Mouse (Mus musculus): ENCODE measurements at regions not wholly inside any gene's neighbourhood (a gene's known extent, or its start where the extent isn't known, plus 50 kb on each side); places are given as distances from the start of the nearest gene placed in this dataset.
"Not testable (repeated sequence)": the region's sequence is repeated elsewhere in the genome, so short reads cannot be mapped to it uniquely, and the experiment has no call there.

DNA sequence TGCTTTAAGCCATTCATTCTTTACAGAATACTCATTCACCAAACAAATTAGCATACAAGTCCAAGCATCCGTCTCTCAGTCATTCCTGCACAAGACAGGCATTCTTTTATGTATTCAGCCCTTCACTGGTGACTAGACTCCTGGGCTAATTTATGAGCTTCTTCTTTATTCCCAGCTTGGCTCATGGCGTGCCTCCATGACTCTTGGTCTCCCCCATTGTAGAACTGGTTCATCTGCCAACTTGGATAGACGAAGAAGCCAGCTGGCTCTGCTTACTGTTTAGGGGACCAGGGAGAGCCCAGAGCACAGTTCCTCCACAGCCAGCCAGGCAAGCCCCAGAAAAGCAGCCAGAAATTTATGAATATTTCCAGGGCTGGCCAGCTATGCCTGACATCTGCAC, 421.2 kb upstream of the N6amt1 start:
- DNase-seq (ENCODE audit: low read depth, low spot score) = no peak

DNA sequence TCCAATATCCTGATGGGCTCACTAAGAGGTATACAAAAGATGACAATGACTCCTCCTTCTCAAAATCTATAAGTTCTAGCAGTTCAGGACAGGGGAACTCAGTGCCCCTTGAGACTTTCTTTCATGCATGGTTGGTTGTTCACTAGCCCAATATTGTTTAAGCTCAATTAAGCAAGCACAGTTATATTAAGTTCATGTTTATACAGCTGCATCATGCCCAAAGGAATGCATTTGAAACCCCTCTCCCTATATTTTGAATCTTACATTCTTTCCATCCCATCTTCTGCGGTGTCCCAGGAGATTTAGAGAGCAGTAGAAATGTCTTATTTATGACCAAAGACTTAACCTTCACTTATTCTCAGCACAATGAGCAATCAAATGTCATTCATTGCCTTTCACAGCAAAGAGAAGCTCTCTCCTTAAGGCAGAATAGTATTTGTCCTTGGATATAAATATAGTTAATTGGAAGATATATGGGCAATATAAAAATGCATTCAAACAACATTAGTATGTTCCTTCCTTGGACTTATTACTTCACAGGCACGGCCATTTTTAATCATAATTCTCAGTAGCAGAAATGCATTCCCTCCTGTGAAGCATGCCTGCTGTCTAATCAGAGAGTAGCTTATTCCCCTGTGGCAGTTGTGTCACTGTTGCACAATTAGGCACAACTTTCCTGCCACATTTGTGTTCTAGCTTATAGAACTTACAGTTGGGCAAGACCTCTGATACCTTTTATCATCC, 455.8 kb upstream of the N6amt1 start:
- DNase-seq (ENCODE audit: low read depth, low spot score) = no peak

DNA sequence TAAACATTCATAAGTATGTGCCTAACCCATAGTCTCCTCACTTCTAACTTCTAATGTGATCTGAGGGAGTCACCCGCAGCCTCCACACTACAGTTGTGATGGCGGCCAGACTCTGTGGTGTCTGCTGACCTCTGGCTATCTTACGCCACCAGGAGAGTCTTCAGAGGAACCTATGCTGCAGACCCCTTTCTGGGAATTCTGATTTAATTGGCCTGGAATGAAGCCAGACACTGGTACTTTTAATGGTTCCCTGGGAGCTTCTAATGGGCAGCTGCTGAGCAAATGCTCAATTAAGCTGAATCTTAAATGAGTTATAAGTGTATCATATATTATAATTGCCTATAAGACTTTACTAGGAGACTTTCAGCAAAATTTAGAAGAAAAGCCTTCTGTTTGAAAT, 459.0 kb upstream of the N6amt1 start:
- DNase-seq (ENCODE audit: low read depth, low spot score) = no peak

DNA sequence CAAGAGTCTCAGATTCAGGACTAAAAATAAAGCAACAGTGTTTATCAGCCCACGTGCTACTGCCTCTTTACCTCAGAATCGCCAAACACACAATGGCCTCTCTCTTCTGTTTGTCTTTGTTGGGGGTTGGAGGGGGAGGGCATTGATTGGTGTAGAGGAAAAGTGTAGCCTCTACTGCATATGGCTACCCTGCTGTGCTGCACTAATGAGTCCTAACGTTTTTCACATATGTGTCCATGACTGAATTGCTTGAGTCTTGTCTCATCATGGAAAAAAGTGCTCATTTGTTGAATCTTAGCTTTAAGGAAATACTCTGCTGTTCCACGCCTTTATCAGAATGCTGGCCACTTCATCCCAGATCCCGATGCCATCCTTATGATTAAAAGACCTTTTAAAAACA, 459.7 kb upstream of the N6amt1 start:
- DNase-seq (ENCODE audit: low read depth, low spot score) = no peak

DNA sequence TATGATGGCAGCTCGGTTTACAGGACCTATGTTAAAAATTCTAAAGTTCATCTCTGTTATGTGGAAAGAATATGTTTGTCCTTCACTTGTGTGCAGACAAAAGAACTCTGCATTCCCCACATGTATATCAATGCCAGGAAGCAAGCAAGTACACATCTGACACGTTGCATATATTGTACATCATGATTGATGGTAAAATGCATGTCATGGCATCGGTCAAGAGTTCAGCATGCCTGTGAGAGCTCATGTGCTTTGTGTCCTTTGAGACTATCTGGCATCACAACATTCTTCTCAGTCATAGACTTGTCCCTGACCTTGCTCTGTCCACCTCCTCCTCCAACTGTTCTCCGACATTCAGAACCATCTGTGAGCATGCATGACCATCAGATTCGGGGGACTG, 465.6 kb upstream of the N6amt1 start:
- DNase-seq (ENCODE audit: low read depth, low spot score) = no peak

DNA sequence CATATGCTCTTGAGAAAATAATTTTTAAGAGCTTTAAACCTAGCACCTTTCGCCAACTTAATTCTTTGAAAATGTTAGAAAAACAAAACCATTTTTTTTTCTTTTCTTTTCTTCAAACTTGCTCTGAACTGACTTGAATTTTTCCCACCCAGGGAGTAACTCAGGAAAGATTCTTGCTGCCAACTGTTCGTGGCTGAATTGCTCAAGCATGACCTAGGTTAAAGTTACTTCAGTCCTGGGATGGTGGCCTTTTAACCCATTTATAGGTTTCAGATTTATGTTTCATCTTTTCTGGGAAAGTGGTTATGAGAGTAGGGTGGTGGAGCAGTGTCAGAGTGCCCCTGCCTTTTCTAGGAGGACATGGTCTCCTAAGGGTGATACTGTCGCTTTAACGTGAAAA, 466.4 kb upstream of the N6amt1 start:
- no peak for DNase-seq (ENCODE audit: low read depth, low spot score)

DNA sequence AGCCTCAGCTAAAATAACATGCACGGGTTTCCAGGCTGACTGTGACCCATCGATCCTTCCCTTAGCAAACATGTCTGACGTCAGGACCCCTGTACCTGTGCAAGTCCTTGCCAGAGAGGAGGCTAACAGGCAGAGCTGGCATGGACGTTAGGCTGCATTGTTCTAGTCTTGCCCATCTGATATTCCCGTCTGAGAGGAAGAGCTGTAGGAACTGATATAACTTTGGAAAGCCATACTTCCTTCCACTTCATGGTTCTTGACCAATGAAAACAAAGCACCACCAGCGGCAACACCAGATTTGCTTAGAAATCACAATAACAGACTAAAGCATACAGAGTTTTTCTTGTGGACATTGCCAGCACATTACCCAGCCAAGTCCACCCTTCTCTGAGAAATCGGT, 470.1 kb upstream of the N6amt1 start:
- no peak for DNase-seq (ENCODE audit: low read depth, low spot score)

DNA sequence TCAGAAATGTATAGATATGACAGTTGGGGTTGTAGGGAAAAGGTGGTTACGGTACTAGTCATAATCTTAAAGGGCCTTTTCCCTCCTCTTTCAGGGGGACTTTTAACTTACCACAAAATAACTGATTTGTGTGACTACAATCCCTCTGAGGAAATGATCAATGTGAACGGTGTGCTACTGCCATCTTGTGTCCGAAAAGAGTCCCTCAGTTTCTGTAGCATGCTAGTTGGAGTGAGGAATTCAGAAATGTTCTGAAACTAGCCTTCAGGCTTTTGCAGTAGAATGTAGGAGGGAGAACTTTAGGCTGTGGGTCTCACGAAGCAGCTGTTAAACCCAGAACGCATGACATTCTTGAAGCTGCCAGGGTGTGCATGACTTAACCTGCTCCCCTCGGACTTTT, 471.5 kb upstream of the N6amt1 start:
- peak; percentile 22 for DNase-seq (ENCODE audit: low read depth, low spot score)

DNA sequence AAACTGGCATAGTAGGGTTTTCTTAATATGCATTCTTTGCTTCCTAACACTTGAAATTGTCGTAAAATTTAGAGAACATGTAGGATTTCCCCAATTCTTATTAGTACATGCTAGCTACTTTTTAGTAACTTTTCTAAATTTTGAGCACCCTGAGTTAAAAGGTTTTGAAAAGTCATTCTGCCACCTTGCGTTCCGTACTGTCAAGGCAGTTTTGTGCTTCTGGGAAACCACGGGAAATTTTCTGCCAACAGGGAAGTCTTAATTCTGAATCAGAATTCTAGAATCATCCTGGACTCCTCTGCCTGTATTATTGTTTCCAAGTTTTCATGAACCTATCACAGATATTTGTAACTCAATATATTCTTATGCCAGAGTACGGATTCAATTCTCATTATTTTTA, 472.4 kb upstream of the N6amt1 start:
- no peak for DNase-seq (ENCODE audit: low read depth, low spot score)

DNA sequence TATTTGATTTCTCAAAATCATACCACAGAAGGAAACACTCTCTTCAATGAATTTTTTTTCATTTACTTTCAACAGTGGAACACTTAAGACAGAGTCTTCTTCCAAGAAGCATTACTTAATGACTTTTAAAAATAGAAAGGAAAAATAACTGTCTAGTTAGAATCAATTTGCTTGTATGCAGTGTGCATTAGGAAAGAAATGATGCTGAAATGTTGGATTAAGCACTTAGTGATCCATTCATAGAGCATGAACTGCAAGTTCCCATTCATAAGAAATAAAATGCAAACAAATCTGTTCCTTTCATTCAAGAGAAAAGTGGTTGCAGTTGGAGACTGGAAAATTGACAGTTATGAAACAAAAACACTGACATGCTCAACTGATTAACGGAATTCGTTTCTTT, 493.2 kb upstream of the N6amt1 start:
- no peak for DNase-seq (ENCODE audit: low read depth, low spot score)

DNA sequence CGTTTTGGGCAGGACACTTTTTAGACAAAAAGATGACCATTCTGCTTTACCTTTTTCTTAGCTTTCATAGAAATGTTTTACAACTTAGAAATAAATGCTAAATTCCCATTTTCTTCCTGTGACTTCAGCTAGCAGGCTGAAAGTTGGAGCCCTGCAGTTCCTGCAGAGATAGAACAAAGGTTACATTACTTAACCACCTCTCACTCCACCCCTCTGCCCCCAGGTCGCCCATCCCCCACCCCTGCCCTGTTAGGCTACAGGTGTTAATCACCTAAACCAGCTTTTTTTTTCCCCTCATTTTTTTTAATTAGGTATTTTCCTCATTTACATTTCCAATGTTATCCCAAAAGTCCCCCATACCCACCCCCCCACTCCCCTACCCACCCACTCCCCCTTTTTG, 498.1 kb upstream of the N6amt1 start:
- DNase-seq (ENCODE audit: low read depth, low spot score) = no peak

DNA sequence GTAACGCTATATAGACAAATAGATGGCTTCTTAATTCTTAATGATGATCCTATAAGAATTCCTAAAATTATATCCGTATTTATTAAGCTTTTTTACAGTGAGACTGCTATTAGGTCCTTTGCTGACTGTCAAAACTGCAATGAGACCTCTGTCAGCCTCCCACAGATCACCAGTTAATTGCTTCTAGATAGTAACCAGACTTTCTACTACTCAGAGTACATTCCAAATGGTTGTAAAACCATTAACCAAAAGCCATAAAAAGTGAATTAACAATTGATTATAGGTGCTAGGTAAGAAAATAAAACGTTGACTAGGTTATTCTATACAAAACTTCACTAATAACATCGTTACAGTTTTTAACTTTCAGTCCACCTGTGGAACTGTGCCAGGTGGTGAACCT, 498.7 kb upstream of the N6amt1 start:
- no peak for DNase-seq (ENCODE audit: low read depth, low spot score)

DNA sequence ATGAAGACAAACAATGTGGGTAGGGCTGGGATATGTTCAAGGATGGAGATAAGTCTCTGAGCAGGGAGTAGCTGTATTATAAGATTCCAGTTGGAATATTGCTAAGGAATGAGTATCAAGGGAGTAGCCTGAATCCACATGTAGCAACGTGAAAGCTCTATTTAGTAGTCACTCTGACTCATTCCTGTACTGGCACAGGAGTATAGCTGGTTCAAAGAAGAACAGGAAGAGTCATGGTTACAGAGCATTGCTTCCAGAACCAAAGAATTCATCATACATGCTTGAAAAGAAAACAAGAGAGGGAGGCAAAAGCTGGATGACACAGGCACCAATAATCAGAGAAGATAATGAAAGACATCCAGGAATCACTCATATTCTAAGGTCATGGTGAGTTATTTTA, 500.6 kb upstream of the N6amt1 start:
- DNase-seq (ENCODE audit: low read depth, low spot score) = no peak

DNA sequence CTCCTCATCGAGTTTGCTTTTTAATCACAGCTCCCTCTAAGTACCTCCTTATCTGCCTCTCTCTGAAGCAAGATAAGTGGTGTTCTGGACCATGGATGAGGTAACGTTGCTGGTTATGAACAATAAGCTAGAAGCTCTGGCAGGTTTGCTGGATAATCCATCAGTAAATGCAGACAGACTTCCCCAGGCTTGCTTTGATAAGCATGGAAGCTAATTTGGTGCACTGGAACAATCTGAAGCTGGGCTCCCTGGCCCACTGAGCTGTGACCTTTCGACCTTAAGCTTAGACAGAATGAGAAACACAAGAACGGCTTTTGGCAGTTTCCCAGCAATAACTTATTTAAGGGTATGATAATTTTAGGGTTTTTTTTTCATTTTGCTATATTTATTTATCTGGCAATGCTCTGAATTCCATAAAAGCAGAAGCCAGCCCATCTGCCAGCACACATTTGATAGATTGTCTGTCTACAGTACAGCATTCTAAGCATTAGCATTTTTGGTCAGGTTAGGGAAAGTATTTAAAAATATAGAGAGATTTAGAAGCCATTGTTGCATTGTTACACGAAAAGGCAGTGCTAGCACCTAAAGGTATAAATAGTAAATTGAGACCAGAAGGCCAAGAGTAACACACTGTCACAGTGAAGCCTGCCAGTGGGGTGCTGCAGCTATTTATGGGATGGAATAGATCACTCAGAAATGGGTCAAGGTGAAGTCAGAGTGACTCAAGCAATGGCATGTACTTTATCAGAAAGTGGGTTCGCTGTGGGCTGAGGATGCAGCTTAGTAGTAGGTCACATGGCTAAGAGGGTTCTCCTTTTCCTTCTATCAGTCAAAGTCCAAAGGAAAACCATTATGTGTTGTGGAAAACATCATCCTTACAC, 515.3 kb upstream of the N6amt1 start:
- DNase-seq (ENCODE audit: low read depth, low spot score) = peak; percentile 12

DNA sequence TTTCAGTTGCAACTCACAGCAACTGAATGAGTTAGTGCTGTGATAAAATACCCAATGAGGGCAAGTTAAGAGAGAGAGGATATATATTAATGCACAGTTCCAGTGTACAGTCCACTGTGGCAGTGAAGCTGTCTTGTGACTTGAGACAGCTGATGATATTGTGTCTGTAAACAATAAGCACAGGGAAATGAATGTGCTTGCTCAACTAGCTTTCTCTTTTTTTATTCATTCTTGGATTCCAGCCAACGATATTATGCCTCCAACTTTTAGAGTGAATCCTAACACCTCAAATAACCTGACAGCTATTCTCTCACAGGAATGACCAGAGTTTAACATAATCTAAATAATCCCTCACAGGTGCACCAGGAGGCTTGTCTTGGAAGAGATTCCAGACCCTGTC, 526.3 kb upstream of the N6amt1 start:
- DNase-seq (ENCODE audit: low read depth, low spot score) = no peak

DNA sequence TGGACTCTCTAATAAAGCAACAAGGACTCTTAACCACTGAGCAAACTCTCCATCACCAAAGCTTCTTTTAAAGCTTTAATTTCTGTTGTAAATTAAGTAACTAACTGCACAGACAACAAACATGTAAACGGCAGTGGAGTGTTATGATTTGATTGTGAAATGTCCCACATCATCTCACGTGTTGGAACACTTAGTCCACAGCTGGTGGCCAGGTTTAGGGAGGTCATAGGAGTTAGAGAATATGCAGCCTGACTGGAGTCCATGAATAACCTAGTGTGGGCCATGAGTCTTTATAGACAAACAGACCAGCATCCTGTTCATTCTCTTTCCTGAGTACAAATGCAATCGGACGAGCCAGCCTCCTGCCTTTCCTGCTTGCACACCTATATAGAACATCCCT, 527.3 kb upstream of the N6amt1 start:
- no peak for DNase-seq (ENCODE audit: low read depth, low spot score)

DNA sequence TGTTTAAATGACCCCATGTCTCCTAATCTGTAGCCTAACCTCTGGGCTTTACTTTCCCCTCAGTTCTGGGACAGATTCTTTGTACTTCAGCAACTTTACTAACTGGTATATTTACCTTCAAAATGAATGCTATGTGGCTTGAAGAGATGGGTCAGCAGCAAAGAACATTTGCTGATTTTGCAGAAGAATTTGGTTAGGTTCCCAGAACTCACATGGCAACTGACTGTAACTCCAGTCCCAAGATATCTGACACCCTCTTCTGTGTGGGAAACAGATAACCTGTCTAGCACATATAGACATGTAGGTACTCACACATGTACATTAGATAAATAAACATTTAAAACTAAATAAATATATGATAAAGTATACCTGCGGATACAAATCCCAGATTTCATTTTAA, 530.5 kb upstream of the N6amt1 start:
- no peak for DNase-seq (ENCODE audit: low read depth, low spot score)

DNA sequence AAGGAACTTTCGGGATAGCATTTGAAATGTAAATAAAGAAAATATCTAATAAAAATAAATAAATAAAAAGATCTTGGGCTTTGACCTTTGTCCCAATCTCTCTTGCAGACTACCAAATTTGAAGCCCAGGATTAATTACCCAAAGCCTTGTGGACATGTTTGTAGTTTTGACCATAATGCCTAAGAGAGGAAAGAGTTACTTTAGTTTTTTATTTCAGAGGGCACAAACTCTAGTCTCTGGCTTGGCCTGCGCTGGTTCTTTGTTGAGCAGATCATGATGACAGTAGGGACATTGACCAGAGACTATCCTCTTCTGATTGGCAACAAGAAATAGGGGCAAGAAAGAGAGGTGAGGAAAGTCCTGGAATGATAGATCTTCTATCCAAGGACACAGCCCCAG, 532.4 kb upstream of the N6amt1 start:
- no peak for DNase-seq (ENCODE audit: low read depth, low spot score)

DNA sequence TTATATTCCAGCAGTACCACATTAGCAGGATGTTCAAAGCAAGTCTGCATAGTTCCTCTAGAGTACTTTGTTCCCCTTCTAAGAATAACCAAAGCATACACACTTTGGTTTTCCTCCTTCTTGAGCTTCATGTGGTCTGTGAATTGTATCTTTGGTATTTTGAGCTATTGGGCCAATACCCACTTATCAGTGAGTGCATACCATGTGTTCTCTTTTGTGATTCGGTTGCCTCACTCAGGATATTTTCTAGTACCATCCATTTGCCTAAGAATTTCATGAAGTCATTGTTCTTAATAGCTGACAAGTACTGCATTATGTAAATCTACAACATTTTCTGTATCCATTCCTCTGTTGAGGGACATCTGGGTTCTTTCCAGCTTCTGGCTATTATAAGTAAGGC, 535.3 kb upstream of the N6amt1 start:
- DNase-seq (ENCODE audit: low read depth, low spot score) = not testable (repeated sequence)

DNA sequence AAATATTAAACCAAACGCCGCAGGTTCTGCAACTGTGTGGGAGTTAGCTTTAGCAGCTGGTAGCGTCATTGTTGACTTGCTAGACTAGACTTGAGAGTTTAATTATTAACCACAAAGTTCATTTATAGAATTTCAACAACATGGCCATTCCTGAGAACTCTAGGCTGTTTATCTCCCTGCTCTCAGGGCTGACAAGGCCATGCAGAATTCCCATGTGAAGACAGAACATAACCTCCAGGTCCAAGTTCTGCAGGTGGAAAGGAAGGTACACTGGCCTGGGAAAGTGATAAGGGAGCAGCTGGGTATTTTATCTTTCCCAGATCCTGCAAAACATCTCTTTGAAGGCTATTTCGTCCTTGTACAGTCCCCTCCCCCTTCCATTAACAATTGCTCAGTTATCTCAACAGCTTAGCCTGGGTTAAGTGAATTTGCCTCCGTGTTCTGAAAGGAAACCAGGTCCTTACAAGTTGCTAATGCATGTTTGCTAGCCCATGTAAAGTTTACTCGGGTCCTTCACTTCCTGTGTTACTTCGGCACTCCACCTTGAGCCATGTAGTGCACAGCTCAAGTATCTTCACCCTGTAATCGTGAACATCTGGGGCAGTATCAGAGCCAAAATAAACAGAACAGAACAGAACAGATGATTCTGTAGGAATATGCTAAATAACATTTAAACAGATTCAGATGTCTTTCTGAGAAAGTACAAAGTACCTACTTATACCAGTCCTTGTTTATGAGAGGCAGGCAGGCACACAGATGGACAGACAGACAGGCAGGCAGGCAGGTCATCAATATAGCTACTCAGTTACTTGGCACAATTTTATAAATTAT, 537.0 kb upstream of the N6amt1 start:
- DNase-seq (ENCODE audit: low read depth, low spot score) = no peak

DNA sequence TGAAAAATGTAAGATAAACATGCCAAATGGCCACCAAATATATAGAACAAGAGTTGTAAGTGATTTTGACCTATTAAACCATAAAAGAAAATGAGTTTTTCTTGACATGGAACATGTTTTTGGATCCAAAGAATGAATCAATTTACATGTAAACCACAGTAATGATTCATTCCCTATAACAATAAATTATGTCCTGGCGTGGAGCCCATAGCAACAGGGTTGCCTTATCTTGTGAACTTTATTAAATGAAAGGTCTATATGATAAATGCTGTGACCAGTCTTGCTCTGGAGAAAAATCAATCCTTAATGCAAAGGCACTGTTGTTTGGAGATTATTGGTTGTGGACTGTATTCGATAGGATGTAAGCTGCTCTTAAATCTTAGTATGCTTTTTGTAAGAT, 538.0 kb upstream of the N6amt1 start:
- no peak for DNase-seq (ENCODE audit: low read depth, low spot score)

DNA sequence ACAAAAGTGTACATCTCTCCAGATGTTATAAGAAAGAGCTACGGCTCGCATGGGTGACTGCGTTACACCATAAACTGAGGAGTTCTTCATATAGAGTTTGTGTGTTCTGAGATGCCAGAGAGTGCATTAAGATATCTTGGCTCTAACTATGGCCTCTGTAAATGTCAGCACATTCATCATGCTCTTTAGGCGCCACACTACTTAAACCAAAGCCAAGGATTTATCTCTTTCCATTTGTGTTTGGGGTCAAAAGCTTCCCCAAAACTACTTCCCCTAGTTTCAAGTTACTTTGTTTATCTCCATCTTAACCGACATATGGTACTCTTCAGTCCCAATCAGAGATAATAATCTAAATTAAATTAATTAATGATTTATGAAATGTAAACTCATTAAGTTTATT, 541.3 kb upstream of the N6amt1 start:
- no peak for DNase-seq (ENCODE audit: low read depth, low spot score)
